Mouse (Mus musculus): Measurements from ENCODE around the gene Glul. TPM values are rescaled to one million over a fixed set of nuclear protein-coding genes. Genes with fewer than 3 reads are reported as not detected.

Gene Glul
- total RNA-seq, 2 experiments from 2014 or later = 208 to 345 TPM

DNA sequence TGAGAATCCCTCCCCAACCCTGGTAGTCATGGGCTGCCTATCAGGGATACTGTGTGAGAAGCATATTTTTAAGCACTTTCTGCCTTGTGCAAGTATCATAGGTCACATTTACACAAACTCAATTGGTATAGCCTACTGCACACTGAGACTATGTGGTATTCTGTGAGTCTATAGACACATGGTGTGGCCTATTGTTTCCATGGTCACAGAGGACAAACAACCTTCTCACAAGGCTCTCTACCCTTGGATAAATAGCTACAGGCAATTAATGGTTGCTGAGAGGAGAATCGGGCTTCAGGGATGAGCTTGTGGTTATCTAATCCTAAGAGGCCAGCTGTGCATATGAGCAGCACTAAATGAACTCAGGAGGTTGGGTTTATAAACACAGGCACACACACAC, 58.1 kb downstream of the Glul start:
- intact Hi-C loops (cut with DNase I) = no loop called here
- no peak for DNase-seq

Small RNAs within 50 kb of the gene (microRNA-seq; reads per million reads assigned to microRNA genes)
- 12.8 to 20.2 reads per million in 2 experiments for gene Mir8114

Other genes with a start within 250 kb of the Glul start
- not detected for gene Rgs8, start 246.9 kb upstream of the Glul start, total RNA-seq (2021)
- 1 to 10 TPM; 2.4 to 3.5 TPM for gene Rgs16, start 159.6 kb upstream of the Glul start, total RNA-seq (2021)
- gene Rnasel, start 150.5 kb upstream of the Glul start, total RNA-seq (2021) = 10 to 100 TPM; 12.5 to 15.4 TPM
- gene Rgsl1, start 55.8 kb upstream of the Glul start, total RNA-seq (2021) = not detected
- not detected for gene Teddm1b, start 25.6 kb upstream of the Glul start, total RNA-seq (2021)
- not detected for gene Teddm1a, start 8.2 kb upstream of the Glul start, total RNA-seq (2021)
- gene Teddm2, start 284 bp downstream of the Glul start, total RNA-seq (2021) = under 1 TPM; 0.30 to 0.69 TPM

Measured in heart, postnatal 10 days (tissue).